Mouse (Mus musculus): ENCODE measurements around the gene Trip12. TPM values are rescaled to one million over a fixed set of nuclear protein-coding genes. Genes with fewer than 3 reads are reported as not detected.

Gene Trip12
- polyA plus RNA-seq, 1 experiment, result 41.7 TPM

DNA sequence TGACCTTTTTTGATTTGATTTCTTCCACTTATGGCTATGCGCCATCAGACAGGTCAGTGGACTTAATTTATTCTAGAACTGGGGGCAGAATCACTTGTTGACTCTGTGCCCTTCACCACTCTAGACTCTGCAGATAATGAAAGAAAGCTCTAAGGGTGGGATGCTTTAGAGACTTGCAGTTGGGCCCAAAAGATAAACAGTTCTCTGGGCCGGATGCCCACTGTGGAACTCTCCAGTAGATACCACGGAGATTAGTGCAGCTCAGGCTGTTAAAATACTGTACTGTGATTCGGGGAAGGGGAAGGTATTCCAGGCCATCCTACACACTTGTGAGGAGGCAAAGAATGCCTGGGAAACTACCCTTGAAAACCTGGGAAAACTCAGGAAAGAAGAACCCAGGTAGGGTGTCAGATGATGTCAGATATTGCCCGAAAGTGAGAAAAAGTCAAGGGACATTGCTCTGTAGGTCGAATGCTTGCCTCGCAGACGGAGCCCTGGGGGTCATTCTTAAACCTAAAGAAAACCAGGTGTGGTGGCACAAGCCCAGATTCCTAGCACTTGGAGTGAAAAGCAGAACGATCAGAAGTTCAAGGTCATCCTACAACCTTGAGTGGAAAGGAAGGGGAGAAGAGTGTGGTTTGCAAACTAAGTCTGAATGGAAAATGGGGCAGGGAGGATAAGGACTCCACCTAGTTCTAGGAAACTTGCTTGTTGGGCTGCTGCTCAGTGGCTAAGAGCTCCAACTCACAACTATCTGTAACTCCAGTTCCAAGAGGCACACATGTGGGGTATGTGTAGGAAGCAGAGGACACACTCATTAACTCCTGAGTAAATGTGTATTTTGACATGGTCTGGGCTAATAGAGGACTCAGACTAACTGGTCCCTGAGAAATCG, 20.3 kb upstream of the Trip12 start:
- Histone ChIP-seq H3K36me3 (ENCODE audit: control insufficient read depth, insufficient read depth) (no peaks in the 10 kb centered on the region), H3K79me2 (ENCODE audit: control insufficient read depth, insufficient read depth) (no peaks in the 10 kb centered on the region), H3ac (ENCODE audit: control insufficient read depth, insufficient read length, low read depth) (no peak overlapping the region), H3K27me3 (ENCODE audit: control insufficient read depth, insufficient read depth, insufficient read length) (no peaks in the 10 kb centered on the region), H3K79me3 (ENCODE audit: low read depth) (no peaks in the 10 kb centered on the region), H3K4me3 (ENCODE audit: insufficient read depth, poor library complexity, severe bottlenecking) (no peak overlapping the region)
- TF ChIP-seq CEBPB (IDR thresholded peaks at IDR 0.05; ENCODE audit: low read depth) (no peak), MAX (IDR thresholded peaks at IDR 0.05) (no peak), USF1 (IDR thresholded peaks at IDR 0.05; ENCODE audit: low read depth) (no peak), CTCF (IDR thresholded peaks at IDR 0.05; ENCODE audit: control insufficient read depth, insufficient read depth, insufficient read length) (no peak)

DNA sequence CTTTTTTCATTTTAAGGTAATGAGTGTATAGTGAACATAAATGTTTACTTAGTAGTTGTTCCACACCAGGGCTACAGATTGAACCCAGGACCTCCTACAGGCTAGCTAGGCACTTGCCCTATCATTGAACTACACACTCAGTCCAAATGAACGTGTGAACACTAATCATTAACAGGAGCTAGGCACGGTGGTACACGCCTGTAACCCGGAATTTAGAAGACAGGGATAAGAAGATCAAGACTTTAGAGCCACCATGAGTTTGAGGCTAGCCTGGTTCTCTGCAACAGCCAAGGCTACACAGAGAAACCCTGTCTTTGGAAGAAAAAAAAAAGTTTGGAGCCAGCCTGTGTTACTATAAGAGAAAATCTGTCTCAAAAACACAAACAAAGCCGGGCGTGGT, 19.3 kb upstream of the Trip12 start:
- no peak for TF ChIP-seq FOSL1 (IDR thresholded peaks at IDR 0.05; ENCODE audit: insufficient read depth, low read length, poor library complexity, severe bottlenecking)
- no peak for TF ChIP-seq CEBPB (IDR thresholded peaks at IDR 0.05; ENCODE audit: low read depth)
- no peak for TF ChIP-seq CTCF (IDR thresholded peaks at IDR 0.05; ENCODE audit: control insufficient read depth, insufficient read depth, insufficient read length)
- TF ChIP-seq MAX (IDR thresholded peaks at IDR 0.05), result no peak
- no peak for TF ChIP-seq USF1 (IDR thresholded peaks at IDR 0.05; ENCODE audit: low read depth)
- no peak for TF ChIP-seq MYOD1 (IDR thresholded peaks at IDR 0.05; ENCODE audit: control insufficient read depth, insufficient read length, low read depth)
- TF ChIP-seq MYOG (IDR thresholded peaks at IDR 0.05; ENCODE audit: control insufficient read depth, extremely low read depth, insufficient read length), result no peak

DNA sequence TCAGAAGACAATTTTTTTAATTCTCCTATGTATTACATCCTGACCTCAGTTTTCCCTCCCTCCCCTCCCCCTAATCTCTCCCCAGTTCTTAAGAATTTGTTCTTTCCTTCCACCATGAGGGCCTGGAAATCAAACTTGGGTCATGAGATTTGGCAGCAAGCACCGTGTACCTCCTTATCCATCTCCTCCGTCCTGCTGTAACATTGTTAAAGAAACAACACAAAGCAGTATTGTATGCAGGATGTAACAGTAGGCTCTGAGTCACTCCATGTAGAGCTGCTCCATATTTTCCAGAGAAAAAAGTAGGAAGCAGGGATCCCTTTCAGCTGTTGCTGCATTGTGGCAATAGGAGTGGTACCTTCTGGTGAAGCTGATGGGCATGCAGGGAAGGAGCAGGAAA, 15.4 kb upstream of the Trip12 start:
- H3ac ChIP-seq (ENCODE audit: control insufficient read depth, insufficient read length, low read depth), result no peak overlapping the region
- no peak overlapping the region for H3K4me3 ChIP-seq (ENCODE audit: insufficient read depth, poor library complexity, severe bottlenecking)
- no peaks in the 10 kb centered on the region for H3K79me3 ChIP-seq (ENCODE audit: low read depth)
- no peaks in the 10 kb centered on the region for H3K79me2 ChIP-seq (ENCODE audit: control insufficient read depth, insufficient read depth)
- H3K27me3 ChIP-seq (ENCODE audit: control insufficient read depth, insufficient read depth, insufficient read length), result no peaks in the 10 kb centered on the region
- TF ChIP-seq MYOD1 (IDR thresholded peaks at IDR 0.05; ENCODE audit: control insufficient read depth, insufficient read length, low read depth), result no peak
- TF ChIP-seq CTCF (IDR thresholded peaks at IDR 0.05; ENCODE audit: control insufficient read depth, insufficient read depth, insufficient read length), result no peak
- TF ChIP-seq FOSL1 (IDR thresholded peaks at IDR 0.05; ENCODE audit: insufficient read depth, low read length, poor library complexity, severe bottlenecking), result no peak
- no peak for TF ChIP-seq MAX (IDR thresholded peaks at IDR 0.05)
- TF ChIP-seq USF1 (IDR thresholded peaks at IDR 0.05; ENCODE audit: low read depth), result no peak
- no peak for TF ChIP-seq CEBPB (IDR thresholded peaks at IDR 0.05; ENCODE audit: low read depth)
- no peak for TF ChIP-seq MYOG (IDR thresholded peaks at IDR 0.05; ENCODE audit: control insufficient read depth, extremely low read depth, insufficient read length)
- H3K36me3 ChIP-seq (ENCODE audit: control insufficient read depth, insufficient read depth), result no peaks in the 10 kb centered on the region

More for the DNA sequence above, 19.3 kb upstream of the Trip12 start:
- H3K79me2 ChIP-seq (ENCODE audit: control insufficient read depth, insufficient read depth), result no peaks in the 10 kb centered on the region
- H3K36me3 ChIP-seq (ENCODE audit: control insufficient read depth, insufficient read depth), result no peaks in the 10 kb centered on the region
- H3K79me3 ChIP-seq (ENCODE audit: low read depth), result no peaks in the 10 kb centered on the region
- no peaks in the 10 kb centered on the region for H3K27me3 ChIP-seq (ENCODE audit: control insufficient read depth, insufficient read depth, insufficient read length)
- no peak overlapping the region for H3K4me3 ChIP-seq (ENCODE audit: insufficient read depth, poor library complexity, severe bottlenecking)
- H3ac ChIP-seq (ENCODE audit: control insufficient read depth, insufficient read length, low read depth), result no peak overlapping the region

GRCm38 (mm10) chr1:84854966-84855365, 14.7 kb upstream of the Trip12 start:
- TF ChIP-seq CTCF (IDR thresholded peaks at IDR 0.05; ENCODE audit: control insufficient read depth, insufficient read depth, insufficient read length), result no peak
- no peak for TF ChIP-seq MYOG (IDR thresholded peaks at IDR 0.05; ENCODE audit: control insufficient read depth, extremely low read depth, insufficient read length)
- no peak for TF ChIP-seq MYOD1 (IDR thresholded peaks at IDR 0.05; ENCODE audit: control insufficient read depth, insufficient read length, low read depth)
- TF ChIP-seq FOSL1 (IDR thresholded peaks at IDR 0.05; ENCODE audit: insufficient read depth, low read length, poor library complexity, severe bottlenecking), result no peak
- H3K79me2 ChIP-seq (ENCODE audit: control insufficient read depth, insufficient read depth), result no peaks in the 10 kb centered on the region

DNA sequence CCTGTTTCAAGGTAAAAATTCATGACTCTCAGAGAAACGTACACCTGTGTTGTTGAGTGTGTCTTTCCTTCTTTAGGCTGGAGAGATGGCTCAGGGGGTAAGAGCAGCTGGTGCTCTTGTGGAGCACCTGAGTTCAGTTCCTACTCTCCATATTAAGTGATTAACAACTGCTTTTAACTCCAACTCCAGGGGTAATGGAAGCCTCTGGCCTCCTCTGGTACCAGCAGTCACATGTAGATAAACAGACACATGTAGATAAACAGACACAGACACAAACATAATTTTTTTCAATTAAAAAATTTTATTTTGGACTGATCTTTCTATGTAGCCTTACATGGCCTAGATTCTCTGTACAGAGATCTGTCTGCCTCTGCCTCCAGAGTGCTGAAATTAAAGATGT, 13.4 kb upstream of the Trip12 start:
- Histone ChIP-seq H3K36me3 (ENCODE audit: control insufficient read depth, insufficient read depth) (no peaks in the 10 kb centered on the region), H3ac (ENCODE audit: control insufficient read depth, insufficient read length, low read depth) (no peak overlapping the region), H3K79me2 (ENCODE audit: control insufficient read depth, insufficient read depth) (no peaks in the 10 kb centered on the region), H3K27me3 (ENCODE audit: control insufficient read depth, insufficient read depth, insufficient read length) (no peaks in the 10 kb centered on the region), H3K4me3 (ENCODE audit: insufficient read depth, poor library complexity, severe bottlenecking) (no peak overlapping the region), H3K79me3 (ENCODE audit: low read depth) (no peaks in the 10 kb centered on the region)
- TF ChIP-seq CTCF (IDR thresholded peaks at IDR 0.05; ENCODE audit: control insufficient read depth, insufficient read depth, insufficient read length), result no peak
- no peak for TF ChIP-seq FOSL1 (IDR thresholded peaks at IDR 0.05; ENCODE audit: insufficient read depth, low read length, poor library complexity, severe bottlenecking)
- no peak for TF ChIP-seq MAX (IDR thresholded peaks at IDR 0.05)
- no peak for TF ChIP-seq MYOG (IDR thresholded peaks at IDR 0.05; ENCODE audit: control insufficient read depth, extremely low read depth, insufficient read length)
- TF ChIP-seq USF1 (IDR thresholded peaks at IDR 0.05; ENCODE audit: low read depth), result no peak
- TF ChIP-seq MYOD1 (IDR thresholded peaks at IDR 0.05; ENCODE audit: control insufficient read depth, insufficient read length, low read depth), result no peak
- no peak for TF ChIP-seq CEBPB (IDR thresholded peaks at IDR 0.05; ENCODE audit: low read depth)

More at GRCm38 (mm10) chr1:84854966-84855365, 14.7 kb upstream of the Trip12 start:
- no peak overlapping the region for H3ac ChIP-seq (ENCODE audit: control insufficient read depth, insufficient read length, low read depth)
- no peaks in the 10 kb centered on the region for H3K79me3 ChIP-seq (ENCODE audit: low read depth)
- no peaks in the 10 kb centered on the region for H3K36me3 ChIP-seq (ENCODE audit: control insufficient read depth, insufficient read depth)
- H3K27me3 ChIP-seq (ENCODE audit: control insufficient read depth, insufficient read depth, insufficient read length), result no peaks in the 10 kb centered on the region
- H3K4me3 ChIP-seq (ENCODE audit: insufficient read depth, poor library complexity, severe bottlenecking), result no peak overlapping the region
